Mouse (Mus musculus): ENCODE data around the gene 2010111I01Rik.

- TF ChIP-seq POLR2A (IDR thresholded peaks at IDR 0.05; ENCODE audit: insufficient read depth, low read depth, low read length) (no peak), CTCF (IDR thresholded peaks at IDR 0.05; ENCODE audit: insufficient read depth, low read depth, low read length) (no peak)
Observed at GRCm38 (mm10) chr13:63311156-63311555, 346.5 kb downstream of the 2010111I01Rik start.
